Mouse (Mus musculus) hindbrain, embryonic 16.5 days (tissue): ENCODE results near the gene Dync2h1. TPM values are rescaled to one million over a fixed set of nuclear protein-coding genes. Genes with fewer than 3 reads are reported as not detected.

Experiments used
- ATAC-seq: fragments of 200-750 bp; cut with Nextera tagmentation; 2 replicates; pipeline ENCODE4 v1.8.0; 2017; ENCODE audit warnings: moderate TSS enrichment, moderate library complexity
- H3K27ac ChIP-seq: fragments of 300-500 bp; sonication (generic); 2 replicates; pipeline ENCODE4 v1.5.1; 2014; ENCODE audit warnings: low read depth, mild to moderate bottlenecking, control low read depth, low read length, moderate library complexity
- H3K27me3 ChIP-seq: fragments of 300-500 bp; sonication (generic); replicated peaks from 2 replicates; pipeline ENCODE4 v1.6.1; 2014; ENCODE audit warnings: low read length; ENCODE audit not compliant: control insufficient read depth, insufficient read depth
- H3K36me3 ChIP-seq: fragments of 300-500 bp; sonication (generic); 2 replicates; pipeline ENCODE4 v1.6.1; 2014; ENCODE audit warnings: mild to moderate bottlenecking, low read length, moderate library complexity, mixed read lengths; ENCODE audit not compliant: control insufficient read depth, insufficient read depth
- H3K4me1 ChIP-seq: fragments of 300-500 bp; sonication (generic); 2 replicates; pipeline ENCODE4 v1.6.1; 2014; ENCODE audit warnings: low read depth, low read length; ENCODE audit not compliant: control insufficient read depth, insufficient read depth
- H3K4me2 ChIP-seq: fragments of 300-500 bp; sonication (generic); 2 replicates; pipeline ENCODE4 v1.6.1; 2014; ENCODE audit warnings: mild to moderate bottlenecking, low read length, control low read depth, moderate library complexity
- H3K4me3 ChIP-seq: fragments of 300-500 bp; sonication (generic); 2 replicates; pipeline ENCODE4 v1.5.1; 2014; ENCODE audit warnings: mild to moderate bottlenecking, low read length, control low read depth, moderate library complexity
- H3K9ac ChIP-seq: fragments of 300-500 bp; sonication (generic); 2 replicates; pipeline ENCODE4 v1.6.1; 2014; ENCODE audit warnings: low read depth, mild to moderate bottlenecking, control low read depth, low read length, moderate library complexity
- H3K9me3 ChIP-seq: fragments of 300-500 bp; sonication (generic); 2 replicates; pipeline ENCODE4 v1.6.1; 2014; ENCODE audit warnings: mild to moderate bottlenecking, low read length, moderate library complexity; ENCODE audit not compliant: control insufficient read depth
- WGBS: fragments of 180-500 bp; shearing (Covaris S2); extraction: QIAGEN DNeasy Blood & Tissue Kit; methylation state at CpG from one replicate; pipeline ENCODE4 v1.1.7; 2014; 5-methylcytosine and 5-hydroxymethylcytosine counted together
- polyA plus RNA-seq: library from polyadenylated mRNA; unstranded; fragments of >200 nt; fragmentation: Nextera tagmentation; extraction: Ambion mirVana; gene quantifications from 2 replicates; pipeline ENCODE4 v1.2.1, GENCODE M21; 2015

Dync2h1 gene
- polyA plus RNA-seq, 1 experiment from 2014 or later, result 18.7 TPM

DNA sequence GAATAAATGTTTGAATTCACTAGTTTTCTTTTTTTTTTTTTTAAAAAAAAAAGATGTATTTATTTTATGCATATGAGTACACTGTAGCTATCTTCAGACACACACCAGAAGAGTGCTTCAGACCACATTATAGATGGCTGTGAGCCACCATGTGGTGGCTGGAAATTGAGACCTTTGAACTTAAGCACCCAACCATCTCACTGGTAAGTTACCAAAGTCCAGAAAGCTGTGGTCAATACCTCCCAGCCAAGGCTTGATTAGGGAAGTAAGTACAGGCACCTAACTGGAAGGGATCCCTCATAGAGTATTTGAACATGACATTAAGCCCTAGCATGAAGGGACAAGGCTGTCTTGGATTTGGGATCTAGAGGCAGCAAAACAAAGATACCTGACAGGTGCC is 292.9 kb downstream of the Dync2h1 start:
- Histone ChIP-seq H3K4me1 (no peaks in the 10 kb centered on the region), H3K36me3 (no peaks in the 10 kb centered on the region), H3K9me3 (no peaks in the 10 kb centered on the region), H3K27ac (no peak overlapping the region), H3K4me2 (no peak overlapping the region), H3K4me3 (no peak overlapping the region), H3K9ac (no peak overlapping the region), H3K27me3 (no peaks in the 10 kb centered on the region)
- no peak for ATAC-seq

DNA sequence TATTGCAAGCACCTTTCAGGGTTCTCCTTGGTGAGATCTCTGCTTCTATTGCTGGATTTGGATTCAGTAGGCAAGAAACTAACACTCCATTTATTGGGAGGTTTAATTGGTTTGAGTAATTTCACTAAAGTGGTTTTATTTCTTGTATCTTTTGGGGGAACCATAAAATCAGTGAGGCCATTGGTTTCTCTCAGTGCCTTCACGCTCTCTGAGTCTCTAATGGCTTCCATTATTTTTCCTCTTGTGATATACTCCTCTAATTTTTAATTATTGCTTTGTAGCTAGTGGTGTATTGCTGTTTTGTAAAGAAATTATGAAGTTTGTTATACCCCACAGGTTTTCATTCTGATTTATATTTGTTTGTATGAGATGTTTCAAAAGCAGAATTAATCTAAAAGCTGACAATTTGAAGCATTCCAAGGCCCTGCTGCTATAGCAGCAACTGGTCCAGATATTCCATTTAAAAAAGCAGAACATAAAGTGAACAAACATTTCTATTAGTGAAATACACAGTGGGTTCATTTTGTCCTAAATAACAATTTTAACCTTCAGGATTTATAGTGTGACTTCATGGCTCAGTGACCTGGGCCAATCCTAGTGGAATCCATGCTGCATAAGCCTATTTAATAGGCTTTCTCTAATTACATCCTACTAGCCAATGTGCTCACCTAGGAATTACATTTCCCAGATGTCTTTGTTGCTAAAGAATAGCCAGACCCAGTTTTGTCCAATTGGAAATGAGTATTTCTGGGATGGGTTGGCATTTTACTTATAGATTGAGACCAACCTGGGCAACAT is 302.9 kb downstream of the Dync2h1 start:
- Histone ChIP-seq H3K4me2 (no peak overlapping the region), H3K4me3 (no peak overlapping the region), H3K4me1 (no peaks in the 10 kb centered on the region), H3K9ac (no peak overlapping the region), H3K36me3 (no peaks in the 10 kb centered on the region), H3K27ac (no peak overlapping the region), H3K9me3 (no peaks in the 10 kb centered on the region), H3K27me3 (no peaks in the 10 kb centered on the region)
- ATAC-seq, result no peak
- 68% methylated on average over 1 of the region's 1 CpGs for WGBS

Other genes starting within 250 kb of the Dync2h1 start
- 91.8 and 94.2 TPM in 2 replicates for gene Dcun1d5, start 74 bp upstream of the Dync2h1 start, polyA plus RNA-seq
- 0.09 and 1.5 TPM in 2 replicates for gene Mmp13, start 88.1 kb upstream of the Dync2h1 start, polyA plus RNA-seq
- 0.18 TPM in 1 of 2 replicates, not detected in the other for gene Mmp12, start 159.9 kb upstream of the Dync2h1 start, polyA plus RNA-seq
- gene Mmp1b, start 203.6 kb upstream of the Dync2h1 start, polyA plus RNA-seq, result not detected in 2 replicates